In the genomic region with DNA sequence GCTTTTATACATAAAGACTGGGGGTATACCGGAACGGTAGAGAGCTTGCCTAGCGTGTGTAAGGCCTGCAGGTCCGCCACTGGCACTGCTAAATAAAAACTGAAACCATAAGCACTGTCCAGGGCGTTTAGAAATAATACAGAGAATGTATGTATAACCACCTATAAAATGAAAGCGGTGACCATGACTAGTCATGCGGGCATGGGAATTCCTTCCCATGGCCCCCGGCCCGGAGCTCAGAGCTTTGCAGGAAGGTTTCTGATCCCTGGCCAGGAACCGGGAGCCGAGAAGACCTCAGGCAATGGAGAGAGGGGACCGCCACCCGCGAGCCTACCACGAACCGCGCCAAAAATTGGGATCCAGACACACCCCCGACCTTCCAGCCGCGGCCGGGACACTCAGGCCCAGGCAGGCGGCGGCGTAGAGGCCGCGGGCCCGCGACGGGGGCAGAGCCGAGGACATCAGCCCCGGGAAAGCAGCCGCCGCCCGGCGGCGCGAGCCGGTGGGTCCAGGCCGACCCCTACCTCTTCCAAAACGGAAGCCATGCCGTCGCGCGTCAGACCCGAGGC, we compare ENCODE assay signal across 8 mouse cellular contexts. TPM values are rescaled to one million over a fixed set of nuclear protein-coding genes. Genes with fewer than 3 reads are reported as not detected.
DNase-seq lines count a peak whose midpoint lies in the region; ATAC-seq and TF ChIP-seq lines count a peak whose summit lies in the region.

No protein-coding gene starts in this region.

- no peaks in the 10 kb centered on the region for H3K9me3 ChIP-seq in kidney, embryonic 14.5 days (ENCODE audit: control insufficient read depth, low read length)
- H3K9me3 ChIP-seq in MEL (replicated peaks; ENCODE audit: insufficient read depth, low read length), result no peaks in the 10 kb centered on the region
- no peaks in the 10 kb centered on the region for H3K9me3 ChIP-seq in embryonic facial prominence, embryonic 11.5 days (replicated peaks; ENCODE audit: control insufficient read depth, low read length)
- H3K9me3 ChIP-seq in heart, postnatal 0 days (replicated peaks; ENCODE audit: control insufficient read depth, low read length), result no peaks in the 10 kb centered on the region
- no peaks in the 10 kb centered on the region for H3K9me3 ChIP-seq in liver, embryonic 13.5 days (replicated peaks)

- H3K9ac ChIP-seq in kidney, embryonic 14.5 days (ENCODE audit: low read depth, low read length), result peak overlapping the region; percentile 75
- peak overlapping the region; percentile 91 for H3K9ac ChIP-seq in MEL (ENCODE audit: control insufficient read depth, low read depth, low read length, poor library complexity, severe bottlenecking)
- H3K9ac ChIP-seq in embryonic facial prominence, embryonic 11.5 days (replicated peaks; ENCODE audit: low read length), result peak overlapping the region; percentile 88
- H3K9ac ChIP-seq in heart, postnatal 0 days (replicated peaks; ENCODE audit: low read depth, low read length), result peak overlapping the region; percentile 91
- H3K9ac ChIP-seq in liver, embryonic 13.5 days, result peak overlapping the region; percentile 97

- peak; percentile 78 for ATAC-seq in kidney, embryonic 14.5 days (ENCODE audit: low FRiP score, low TSS enrichment)
- peak; percentile 79 for ATAC-seq in embryonic facial prominence, embryonic 11.5 days (replicated peaks; ENCODE audit: insufficient number of reproducible peaks, low FRiP score, low TSS enrichment, low read depth)
- ATAC-seq in heart, postnatal 0 days (ENCODE audit: insufficient read depth, low read depth), result peak; percentile 34
- ATAC-seq in liver, embryonic 13.5 days (ENCODE audit: low read depth), result peak; percentile 60

- WGBS in kidney, embryonic 14.5 days, result under 1% methylated on average over 44 of the region's 45 CpGs
- under 1% methylated on average over 45 of the region's 45 CpGs for WGBS in embryonic facial prominence, embryonic 11.5 days
- under 1% methylated on average over 45 of the region's 45 CpGs for WGBS in heart, postnatal 0 days
- under 1% methylated on average over 45 of the region's 45 CpGs for WGBS in liver, embryonic 13.5 days (ENCODE audit: insufficient replicate concordance)
- under 1% methylated on average over 45 of the region's 45 CpGs for WGBS in olfactory bulb, adult 2 months

- TF ChIP-seq EP300 in MEL (IDR thresholded peaks at IDR 0.05; ENCODE audit: low read depth in 1 of 2, low read length in 2 of 2), result no peak
- TF ChIP-seq EP300 in heart, postnatal 0 days (IDR thresholded peaks at IDR 0.05; ENCODE audit: low read depth), result no peak; the same call in 1 of the 2 replicates

- DNase-seq in kidney, adult 11 months, result no peak
- peak; percentile 66 for DNase-seq in MEL (ENCODE audit: low read depth, low spot score)
- DNase-seq in embryonic facial prominence, embryonic 11.5 days (ENCODE audit: low spot score), result peak; percentile 51
- peak; percentile 27 for DNase-seq in heart, postnatal 0 days (ENCODE audit: low spot score)
- DNase-seq in liver, embryonic 13.5 days, result no peak
- no peak for DNase-seq in layer of hippocampus, adult 11-12 months (ENCODE audit: low spot score)

- TF ChIP-seq CTCF in MEL (IDR thresholded peaks at IDR 0.05 in 2 of 3, conservative IDR thresholded peaks at IDR 0.05 in 1 of 3; ENCODE audit: control insufficient read depth in 1 of 3, insufficient read depth in 1 of 3, low read depth in 2 of 3, low read length in 3 of 3, poor library complexity in 1 of 3, severe bottlenecking in 1 of 3), result no peak
- TF ChIP-seq CTCF in heart, postnatal 0 days (IDR thresholded peaks at IDR 0.05; ENCODE audit: low read depth), result no peak
- no peak for TF ChIP-seq CTCF in olfactory bulb, adult 2 months (IDR thresholded peaks at IDR 0.05; ENCODE audit: insufficient read depth, low read depth, low read length)

- H3K4me3 ChIP-seq in kidney, embryonic 14.5 days (ENCODE audit: low read length), result peak overlapping the region; percentile 71
- H3K4me3 ChIP-seq in MEL (ENCODE audit: control insufficient read depth in 1 of 2, insufficient read depth in 1 of 2, low read depth in 2 of 2, low read length in 2 of 2), result peak overlapping the region; percentile 86 to 96
- H3K4me3 ChIP-seq in embryonic facial prominence, embryonic 11.5 days (ENCODE audit: low read depth, low read length), result peak overlapping the region; percentile 76
- peak overlapping the region; percentile 71 for H3K4me3 ChIP-seq in heart, postnatal 0 days (ENCODE audit: low read depth, low read length)
- H3K4me3 ChIP-seq in liver, embryonic 13.5 days (replicated peaks), result peak overlapping the region; percentile 93
- H3K4me3 ChIP-seq in olfactory bulb, adult 2 months (ENCODE audit: insufficient read depth, low read depth, low read length), result peak overlapping the region; percentile 76

- peaks cover 8% of the 10 kb centered on the region for H3K36me3 ChIP-seq in kidney, embryonic 14.5 days (ENCODE audit: control insufficient read depth, insufficient read depth, low read length)
- H3K36me3 ChIP-seq in MEL (ENCODE audit: control insufficient read depth in 1 of 2, insufficient read depth in 2 of 2, low read length in 2 of 2), result peaks cover 3 to 28% of the 10 kb centered on the region in 2 experiments; a peak in 3 of 4 replicates
- no peaks in the 10 kb centered on the region; the same call in 1 of the 2 replicates for H3K36me3 ChIP-seq in embryonic facial prominence, embryonic 11.5 days (replicated peaks; ENCODE audit: control insufficient read depth, insufficient read depth, low read depth, low read length)
- peaks cover 12% of the 10 kb centered on the region; the same call in 1 of the 2 replicates for H3K36me3 ChIP-seq in heart, postnatal 0 days (replicated peaks; ENCODE audit: control insufficient read depth, insufficient read depth, low read length)
- H3K36me3 ChIP-seq in liver, embryonic 13.5 days, result peaks cover 18% of the 10 kb centered on the region

- no peak for TF ChIP-seq POLR2A in MEL (IDR thresholded peaks at IDR 0.05; ENCODE audit: control insufficient read depth in 1 of 2, insufficient read depth in 1 of 2, low read depth in 1 of 2, low read length in 2 of 2, poor library complexity in 1 of 2)
- TF ChIP-seq POLR2A in olfactory bulb, adult 2 months (IDR thresholded peaks at IDR 0.05; ENCODE audit: insufficient read depth, low read depth, low read length), result no peak

- peaks cover 9% of the 10 kb centered on the region; the same call in 1 of the 2 replicates for H3K4me1 ChIP-seq in kidney, embryonic 14.5 days (ENCODE audit: control insufficient read depth, insufficient read depth, low read length)
- H3K4me1 ChIP-seq in MEL (ENCODE audit: control insufficient read depth in 1 of 2, insufficient read depth in 2 of 2, low read length in 2 of 2), result peaks cover 0 to 14% of the 10 kb centered on the region in 2 experiments; a peak in 2 of 4 replicates
- no peaks in the 10 kb centered on the region for H3K4me1 ChIP-seq in embryonic facial prominence, embryonic 11.5 days (ENCODE audit: control insufficient read depth, insufficient read depth, low read length)
- H3K4me1 ChIP-seq in heart, postnatal 0 days (ENCODE audit: control insufficient read depth, insufficient read depth), result peaks cover 16% of the 10 kb centered on the region
- peaks cover 39% of the 10 kb centered on the region for H3K4me1 ChIP-seq in liver, embryonic 13.5 days (replicated peaks)
- H3K4me1 ChIP-seq in olfactory bulb, adult 2 months (ENCODE audit: control insufficient read depth, insufficient read depth, low read length), result no peaks in the 10 kb centered on the region

- peak overlapping the region; percentile 68 for H3K4me2 ChIP-seq in kidney, embryonic 14.5 days (replicated peaks; ENCODE audit: low read depth, low read length)
- peak overlapping the region; percentile 48 for H3K4me2 ChIP-seq in embryonic facial prominence, embryonic 11.5 days (ENCODE audit: low read depth, low read length)
- H3K4me2 ChIP-seq in heart, postnatal 0 days (ENCODE audit: low read depth, low read length), result peak overlapping the region; percentile 83
- peak overlapping the region; percentile 86 for H3K4me2 ChIP-seq in liver, embryonic 13.5 days

- H3K27ac ChIP-seq in kidney, embryonic 14.5 days (ENCODE audit: low read depth, low read length), result peak overlapping the region; percentile 99
- H3K27ac ChIP-seq in MEL (ENCODE audit: control insufficient read depth, low read depth, low read length), result peak overlapping the region; percentile 83
- peak overlapping the region; percentile 68 for H3K27ac ChIP-seq in embryonic facial prominence, embryonic 11.5 days (replicated peaks; ENCODE audit: low read depth, low read length)
- H3K27ac ChIP-seq in heart, postnatal 0 days (ENCODE audit: low read depth), result peak overlapping the region; percentile 99
- peak overlapping the region; percentile 95 for H3K27ac ChIP-seq in liver, embryonic 13.5 days
- H3K27ac ChIP-seq in olfactory bulb, adult 2 months (ENCODE audit: insufficient read depth, low read depth, low read length), result peak overlapping the region; percentile 70

- H3K27me3 ChIP-seq in kidney, embryonic 14.5 days (ENCODE audit: control insufficient read depth, insufficient read depth, low read length), result no peaks in the 10 kb centered on the region
- no peaks in the 10 kb centered on the region for H3K27me3 ChIP-seq in MEL (ENCODE audit: control insufficient read depth in 1 of 2, insufficient read depth in 2 of 2, low read length in 2 of 2)
- H3K27me3 ChIP-seq in embryonic facial prominence, embryonic 11.5 days (ENCODE audit: control insufficient read depth, insufficient read depth, low read length), result no peaks in the 10 kb centered on the region
- H3K27me3 ChIP-seq in heart, postnatal 0 days (ENCODE audit: control insufficient read depth, insufficient read depth, low read length), result no peaks in the 10 kb centered on the region
- H3K27me3 ChIP-seq in liver, embryonic 13.5 days, result no peaks in the 10 kb centered on the region

- H3K79me2 ChIP-seq in MEL (ENCODE audit: control insufficient read depth, insufficient read depth, low read length, poor library complexity), result peaks cover 38% of the 10 kb centered on the region

- TF ChIP-seq RAD21 in MEL (IDR thresholded peaks at IDR 0.05; ENCODE audit: low read depth, low read length), result no peak

RNA-seq across cellular contexts. Expression of gene Cacybp, which starts 0.5 kb away (rescaled TPM):
- polyA plus RNA-seq in kidney, embryonic 14.5 days (2014; fragmentation: Nextera tagmentation; extraction: Ambion mirVana), result 252 and 302 TPM in 2 replicates
- total RNA-seq in MEL (2012; rRNA removed), result 80.7 and 95.4 TPM in 2 replicates
- 100 to 1,000 TPM in 1 of 2 experiments, not detected in 1; 181 TPM for polyA plus RNA-seq in MEL (2012; ENCODE audit: insufficient read depth in 1 of 2, insufficient read length in 2 of 2, low read depth in 1 of 2, low replicate concordance in 2 of 2, missing spikeins in 1 of 2)
- 314 and 333 TPM in 2 replicates for polyA plus RNA-seq in embryonic facial prominence, embryonic 11.5 days (2014; fragmentation: Nextera tagmentation; extraction: Ambion mirVana)
- total RNA-seq in heart, postnatal 0 days (2014; rRNA removed; ENCODE audit: low replicate concordance), result 33.7 and 38.2 TPM in 2 replicates
- 124 and 131 TPM in 2 replicates for polyA plus RNA-seq in heart, postnatal 0 days (2015; fragmentation: Nextera tagmentation; extraction: Ambion mirVana)
- 239 and 304 TPM in 2 replicates for polyA plus RNA-seq in liver, embryonic 13.5 days (2015; fragmentation: Nextera tagmentation; extraction: Ambion mirVana)
- 146 TPM in 1 of 2 replicates, not detected in the other for polyA plus RNA-seq in olfactory bulb, adult 2 months (2012; ENCODE audit: insufficient read depth, insufficient read length, low replicate concordance, missing spikeins)

RNA-seq across cellular contexts. Expression of gene Mrps14, which starts 17.2 kb away (rescaled TPM):
- 250 and 358 TPM in 2 replicates for polyA plus RNA-seq in kidney, embryonic 14.5 days (2014; fragmentation: Nextera tagmentation; extraction: Ambion mirVana)
- 133 and 145 TPM in 2 replicates for total RNA-seq in MEL (2012; rRNA removed)
- polyA plus RNA-seq in MEL (2012; ENCODE audit: insufficient read depth in 1 of 2, insufficient read length in 2 of 2, low read depth in 1 of 2, low replicate concordance in 2 of 2, missing spikeins in 1 of 2), result 100 to 1,000 TPM in 1 of 2 experiments, not detected in 1; 138 TPM
- 244 and 248 TPM in 2 replicates for polyA plus RNA-seq in embryonic facial prominence, embryonic 11.5 days (2014; fragmentation: Nextera tagmentation; extraction: Ambion mirVana)
- total RNA-seq in heart, postnatal 0 days (2014; rRNA removed; ENCODE audit: low replicate concordance), result 19.3 and 28.1 TPM in 2 replicates
- 221 and 235 TPM in 2 replicates for polyA plus RNA-seq in heart, postnatal 0 days (2015; fragmentation: Nextera tagmentation; extraction: Ambion mirVana)
- 256 and 261 TPM in 2 replicates for polyA plus RNA-seq in liver, embryonic 13.5 days (2015; fragmentation: Nextera tagmentation; extraction: Ambion mirVana)
- polyA plus RNA-seq in olfactory bulb, adult 2 months (2012; ENCODE audit: insufficient read depth, insufficient read length, low replicate concordance, missing spikeins), result not detected in 2 replicates

RNA-seq across cellular contexts. Expression of gene Tnn, which starts 58.8 kb away (rescaled TPM):
- 0.28 and 0.31 TPM in 2 replicates for polyA plus RNA-seq in kidney, embryonic 14.5 days (2014; fragmentation: Nextera tagmentation; extraction: Ambion mirVana)
- not detected in 2 replicates for total RNA-seq in MEL (2012; rRNA removed)
- polyA plus RNA-seq in MEL (2012; ENCODE audit: insufficient read depth in 1 of 2, insufficient read length in 2 of 2, low read depth in 1 of 2, low replicate concordance in 2 of 2, missing spikeins in 1 of 2), result not detected
- 1.4 and 1.6 TPM in 2 replicates for polyA plus RNA-seq in embryonic facial prominence, embryonic 11.5 days (2014; fragmentation: Nextera tagmentation; extraction: Ambion mirVana)
- total RNA-seq in heart, postnatal 0 days (2014; rRNA removed; ENCODE audit: low replicate concordance), result 0.08 and 0.31 TPM in 2 replicates
- polyA plus RNA-seq in heart, postnatal 0 days (2015; fragmentation: Nextera tagmentation; extraction: Ambion mirVana), result 0.04 TPM in 2 replicates
- polyA plus RNA-seq in liver, embryonic 13.5 days (2015; fragmentation: Nextera tagmentation; extraction: Ambion mirVana), result 0.03 and 0.05 TPM in 2 replicates
- polyA plus RNA-seq in olfactory bulb, adult 2 months (2012; ENCODE audit: insufficient read depth, insufficient read length, low replicate concordance, missing spikeins), result not detected in 2 replicates

Comparison
In these comparisons a context has a peak if more than half of its experiments do, and no peak if none do; other contexts are left out.
1. DNase-seq: peak in MEL (single experiment), embryonic facial prominence, embryonic 11.5 days (single experiment) and heart, postnatal 0 days (single experiment); none in kidney, adult 11 months (single experiment), liver, embryonic 13.5 days (single experiment) and layer of hippocampus, adult 11-12 months (single experiment).
2. Peak in every context shown above with its lines, with median percentiles within 50 percentile points of each other: ATAC-seq, H3K27ac ChIP-seq, H3K4me2 ChIP-seq, H3K4me3 ChIP-seq and H3K9ac ChIP-seq.